Mouse (Mus musculus): ENCODE measurements around the gene Prss21.
"Not testable (repeated sequence)": the region's sequence is repeated elsewhere in the genome, so short reads cannot be mapped to it uniquely, and the experiment has no call there.

Gene Prss21

DNA sequence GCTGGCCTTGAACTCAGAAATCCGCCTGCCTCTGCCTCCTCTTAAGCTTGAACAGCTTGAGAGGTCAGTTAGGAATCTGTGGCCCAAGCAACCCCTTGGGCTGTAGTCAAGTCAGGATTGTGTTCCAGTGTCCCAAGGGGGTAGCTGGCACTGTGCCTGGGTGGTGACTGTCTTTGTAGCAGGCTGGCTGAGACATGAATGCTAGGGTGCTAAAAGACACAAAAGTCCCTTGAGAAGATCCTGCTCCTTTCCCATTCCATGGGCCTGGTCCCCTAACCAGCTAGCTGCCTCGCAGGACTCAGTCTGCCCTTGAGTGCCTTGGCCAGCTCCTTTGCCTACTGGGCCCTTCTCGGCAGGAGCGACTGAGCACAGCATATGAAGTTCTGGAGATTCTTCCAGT, 4.9 kb upstream of the Prss21 start:
- DNase-seq (ENCODE audit: low read depth), result no peak

DNA sequence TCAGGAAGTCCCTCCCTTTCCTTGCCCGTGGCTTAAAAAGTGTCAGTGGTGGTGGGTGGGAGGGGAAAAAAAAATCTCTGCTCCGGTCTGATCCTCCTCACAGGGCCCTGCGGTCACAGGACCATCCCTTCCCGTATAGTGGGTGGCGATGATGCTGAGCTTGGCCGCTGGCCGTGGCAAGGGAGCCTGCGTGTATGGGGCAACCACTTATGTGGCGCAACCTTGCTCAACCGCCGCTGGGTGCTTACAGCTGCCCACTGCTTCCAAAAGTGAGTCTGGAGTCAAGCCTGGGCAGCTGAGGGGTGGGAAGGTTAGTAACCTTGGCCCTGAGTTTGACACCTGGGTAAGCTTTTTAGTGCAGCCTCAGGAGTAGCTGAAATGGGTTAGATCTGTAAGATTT, 657 bp downstream of the Prss21 start:
- no peak for DNase-seq (ENCODE audit: low read depth)

DNA sequence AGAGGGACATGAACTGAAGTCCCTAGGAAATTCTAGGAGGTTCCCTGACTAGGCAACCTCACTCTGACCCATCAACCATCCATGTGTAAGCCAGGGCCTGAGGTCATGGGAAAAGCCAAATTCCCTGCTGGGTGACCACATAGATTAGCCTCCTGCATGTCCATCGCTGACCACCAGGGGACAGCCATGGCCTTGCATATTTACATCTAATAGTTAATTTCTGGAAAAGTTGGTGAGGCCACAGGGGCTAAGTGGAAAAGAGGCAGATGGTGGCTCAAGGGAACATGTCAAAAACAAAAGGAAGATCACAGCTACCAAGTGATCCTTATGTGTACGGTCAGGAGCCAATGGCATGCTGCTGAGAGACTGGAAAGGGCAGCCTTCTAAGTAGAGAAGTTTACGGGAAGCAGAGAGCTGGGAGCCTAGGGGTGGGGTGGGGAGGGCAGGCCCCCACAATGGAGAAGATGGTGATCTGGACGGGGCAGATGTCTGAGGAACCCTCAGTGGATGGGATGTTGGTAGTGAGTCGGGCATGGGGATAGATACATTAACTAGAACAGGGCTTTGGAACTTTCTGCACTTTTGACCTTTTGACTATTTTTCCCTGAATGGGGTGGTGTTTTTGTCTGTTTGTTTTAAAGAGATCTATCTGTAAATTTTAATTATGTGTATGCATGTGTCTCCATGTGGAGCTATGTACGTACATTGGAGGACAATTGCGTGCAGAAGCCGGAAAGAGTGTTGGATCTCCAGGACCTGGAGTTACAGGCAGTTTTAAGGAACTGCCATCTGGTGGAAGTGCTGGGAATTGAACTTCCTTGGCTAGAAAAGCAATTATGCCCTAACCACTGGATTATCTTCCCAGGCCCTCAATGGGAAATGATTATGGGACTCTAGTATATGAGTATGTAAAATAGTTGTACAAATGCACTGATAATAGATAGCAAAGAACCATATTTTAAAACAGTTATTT, 6.3 kb downstream of the Prss21 start:
- DNase-seq (ENCODE audit: low read depth), result peak; percentile 32

DNA sequence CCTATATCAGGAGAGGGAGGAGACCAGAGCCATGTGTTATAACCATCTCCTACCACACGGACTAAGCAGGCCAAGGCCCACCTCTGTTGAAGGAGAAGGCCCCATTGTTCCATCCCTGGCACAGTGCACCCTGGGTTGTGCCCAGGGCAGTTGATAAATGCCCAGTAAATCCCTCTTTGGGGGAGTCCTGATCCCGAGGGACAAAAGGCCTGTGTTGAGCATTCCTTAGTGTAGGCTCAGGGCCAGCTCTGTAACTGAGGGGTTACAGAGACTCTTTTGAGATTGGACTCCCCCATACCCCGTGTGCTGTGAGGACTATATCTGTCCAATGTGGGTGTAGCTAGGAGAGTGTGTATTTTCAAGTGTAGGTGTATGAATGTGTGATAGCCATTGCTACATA, 8.9 kb downstream of the Prss21 start:
- DNase-seq (ENCODE audit: low read depth), result no peak

DNA sequence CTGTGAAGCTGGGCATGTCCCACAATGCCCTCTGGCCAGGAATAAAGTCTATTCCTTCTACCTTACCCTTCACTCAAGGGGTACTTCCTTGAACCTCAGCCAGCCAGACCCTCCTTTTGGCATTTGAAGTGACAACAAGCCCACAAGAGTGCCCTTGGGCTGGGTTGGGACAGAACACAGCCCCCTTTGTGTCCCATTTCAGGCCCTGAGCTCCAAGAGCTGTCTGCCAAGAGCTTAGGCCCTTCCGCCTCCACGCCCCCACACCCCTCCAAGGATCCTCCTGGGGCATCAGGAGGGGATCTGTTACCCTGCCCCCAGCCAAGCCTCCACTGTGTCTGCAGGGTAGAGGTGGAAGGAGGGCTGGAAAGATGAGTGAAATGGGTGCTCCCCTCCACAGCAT, 9.3 kb downstream of the Prss21 start:
- DNase-seq (ENCODE audit: low read depth), result no peak

DNA sequence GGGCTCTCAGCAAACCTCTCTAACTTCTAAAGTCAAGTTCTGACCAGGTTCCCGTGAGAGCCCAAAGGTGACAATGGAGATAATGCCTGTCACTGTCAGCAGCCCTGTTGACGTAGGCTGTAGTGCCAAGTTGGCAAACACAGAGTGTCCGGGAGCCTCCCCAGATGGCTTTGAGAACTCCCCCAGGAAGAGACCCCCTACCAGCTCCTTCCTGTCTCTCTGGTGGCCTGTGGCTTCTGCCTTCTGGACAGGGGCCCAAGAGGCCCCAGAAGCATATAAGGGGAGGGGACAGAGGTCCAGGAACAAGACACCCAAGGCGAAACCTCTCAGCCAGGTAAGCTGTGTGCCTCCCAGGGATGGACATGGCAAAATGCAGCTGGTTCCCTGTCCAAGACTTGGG, 12.7 kb downstream of the Prss21 start, which contains the start of the genes Dcpp1 and Dcpp2:
Gene Dcpp1, plus strand, starts transcription at position 301 of the 400 bp plus-strand sequence.
Gene Dcpp2, plus strand, starts transcription at position 305 of the 400 bp plus-strand sequence.
- not testable (repeated sequence) for DNase-seq (ENCODE audit: low read depth)

DNA sequence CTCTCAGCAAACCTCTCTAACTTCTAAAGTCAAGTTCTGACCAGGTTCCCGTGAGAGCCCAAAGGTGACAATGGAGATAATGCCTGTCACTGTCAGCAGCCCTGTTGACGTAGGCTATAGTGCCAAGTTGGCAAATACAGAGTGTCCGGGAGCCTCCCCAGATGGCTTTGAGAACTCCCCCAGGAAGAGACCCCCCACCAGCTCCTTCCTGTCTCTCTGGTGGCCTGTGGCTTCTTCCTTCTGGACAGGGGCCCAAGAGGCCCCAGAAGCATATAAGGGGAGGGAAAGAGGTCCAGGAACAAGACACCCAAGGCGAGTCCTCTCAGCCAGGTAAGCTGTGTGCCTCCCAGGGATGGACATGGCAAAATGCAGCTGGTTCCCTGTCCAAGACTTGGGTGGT, 49.3 kb downstream of the Prss21 start, which contains the start of gene Dcpp3:
Gene Dcpp3, plus strand, starts transcription at position 301 of the 400 bp plus-strand sequence.
- not testable (repeated sequence) for DNase-seq (ENCODE audit: low read depth)
